Mouse (Mus musculus): ENCODE data around the gene Rnf130. TPM values are rescaled to one million over a fixed set of nuclear protein-coding genes. Genes with fewer than 3 reads are reported as not detected.
"Not testable (repeated sequence)": the region's sequence is repeated elsewhere in the genome, so short reads cannot be mapped to it uniquely, and the experiment has no call there.

Gene Rnf130
- total RNA-seq, 4 experiments from 2014 or later, result 49.8 to 57.4 (median 54.4) TPM

DNA sequence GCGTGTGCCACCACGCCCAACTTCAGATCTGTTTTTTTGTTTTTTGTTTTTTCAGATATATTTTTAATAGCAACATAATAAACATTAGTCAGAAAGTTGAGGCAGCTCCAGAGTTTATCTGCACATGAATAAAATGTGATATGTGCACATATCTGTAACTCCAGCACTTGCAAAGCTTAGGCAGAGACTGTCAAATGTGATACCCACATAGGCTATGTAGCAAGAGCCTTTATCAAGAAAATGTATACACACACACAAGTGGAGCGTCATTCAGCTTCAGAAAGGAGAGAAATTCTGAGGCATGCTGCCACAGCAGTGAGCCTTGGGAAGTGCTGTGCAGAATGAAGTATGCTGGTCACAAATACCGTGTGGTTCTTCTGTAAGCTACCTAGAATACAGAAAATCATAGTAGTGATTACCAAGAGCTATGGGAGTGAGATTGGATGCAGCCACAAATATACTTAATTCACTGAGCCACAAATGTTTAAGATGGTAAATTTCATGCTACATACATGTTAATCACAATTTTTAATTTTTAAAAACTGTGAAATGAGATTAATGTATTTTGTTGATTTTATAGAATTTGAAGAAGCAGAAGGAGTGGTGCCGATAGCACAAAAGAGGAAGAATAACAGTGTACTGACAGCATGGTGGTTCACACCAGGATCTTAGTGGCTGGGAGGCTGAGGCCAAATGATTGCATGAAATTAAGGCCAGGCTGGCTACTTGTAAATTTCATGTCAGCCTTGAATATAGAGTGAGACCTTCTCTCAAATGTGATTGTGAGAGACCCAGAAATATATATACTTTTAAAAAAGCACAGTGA lies 56.4 kb downstream of the Rnf130 start:
- DNase-seq (ENCODE audit: low spot score in 2 of 2), result no peak

DNA sequence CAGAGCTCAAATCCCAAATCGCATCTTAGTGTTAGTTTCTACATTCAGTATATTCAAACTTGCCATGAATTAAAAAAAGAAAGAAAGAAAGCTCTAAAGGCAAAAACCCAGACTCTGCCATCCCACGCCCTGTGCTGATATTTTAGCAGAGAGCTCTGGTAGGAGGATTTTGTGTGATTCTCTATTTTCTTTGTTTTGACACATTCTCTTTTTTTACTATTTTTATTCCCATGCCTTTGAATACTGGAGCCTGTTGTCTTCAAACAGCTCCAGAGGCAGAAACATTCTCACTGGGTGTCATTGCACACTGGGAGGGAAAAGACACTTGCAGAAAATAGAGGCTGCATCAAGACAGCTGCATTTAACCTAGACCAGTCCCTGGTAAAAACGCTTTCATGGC lies 61.1 kb downstream of the Rnf130 start:
- no peak for DNase-seq (ENCODE audit: low spot score in 2 of 2)

DNA sequence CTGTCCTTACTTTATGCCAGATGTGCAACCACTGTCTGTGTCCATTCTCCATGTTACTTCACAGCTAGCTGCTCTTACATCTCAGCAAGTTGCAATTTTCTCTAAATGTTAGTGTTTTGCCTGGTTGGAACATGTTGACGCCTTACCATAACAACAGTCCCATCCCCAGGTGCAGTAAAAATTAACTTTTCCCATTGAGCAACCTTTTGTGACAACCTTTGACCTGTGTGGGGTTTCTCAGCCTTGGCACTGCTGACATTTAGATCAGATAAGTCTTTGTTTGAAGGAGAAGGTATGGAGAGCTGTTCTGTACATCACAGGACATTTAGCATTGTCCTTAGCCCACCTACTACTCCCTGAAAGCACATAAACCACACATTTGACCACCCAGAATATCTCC lies 64.7 kb downstream of the Rnf130 start:
- no peak for DNase-seq (ENCODE audit: low spot score in 2 of 2)

- no peak for DNase-seq (ENCODE audit: low spot score in 2 of 2)
Measured at GRCm38 (mm10) chr11:50090982-50091675, 66.0 kb downstream of the Rnf130 start.

DNA sequence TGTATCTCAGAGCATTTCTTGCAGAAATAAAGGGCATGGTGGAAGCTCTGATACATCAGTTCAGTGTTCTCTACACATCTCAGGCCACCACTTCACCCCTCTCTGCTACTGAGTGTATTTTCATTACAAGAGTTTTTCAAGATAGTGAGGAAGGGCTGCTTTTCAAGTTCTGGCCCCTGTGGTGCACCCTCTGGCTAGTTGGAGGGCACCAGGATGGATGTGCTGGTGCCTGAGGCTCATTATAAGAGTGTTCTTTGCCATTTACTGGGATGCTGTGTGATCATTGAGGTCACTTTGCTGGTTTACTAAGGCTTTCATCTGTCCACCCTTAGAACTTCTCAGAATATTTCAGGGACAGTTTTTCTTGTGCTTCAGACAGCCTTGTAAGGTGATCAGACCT lies 66.5 kb downstream of the Rnf130 start:
- DNase-seq (ENCODE audit: low spot score in 2 of 2), result no peak

GRCm38 (mm10) chr11:50095661-50096060 lies 70.5 kb downstream of the Rnf130 start:
- DNase-seq (ENCODE audit: low spot score in 2 of 2), result no peak

DNA sequence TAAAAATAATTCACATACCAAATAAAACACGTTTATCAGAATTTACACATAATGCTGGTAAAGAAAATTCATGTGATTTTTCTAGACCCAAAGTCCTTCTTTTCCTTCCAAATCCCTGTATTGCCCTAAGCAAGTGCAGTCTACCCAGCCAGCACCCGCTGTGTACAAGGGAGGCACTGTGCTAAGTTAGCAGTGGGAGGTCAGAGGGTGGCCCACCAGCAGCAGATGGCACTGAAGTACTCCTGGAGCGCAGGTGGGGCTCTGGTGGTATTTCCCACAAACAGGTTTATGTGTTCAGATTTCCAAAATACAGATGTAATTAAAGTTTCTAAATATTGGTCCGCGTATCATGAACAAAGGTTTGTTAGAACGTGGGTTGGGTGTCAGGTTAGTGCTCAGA lies 71.9 kb downstream of the Rnf130 start:
- DNase-seq (ENCODE audit: low spot score in 2 of 2), result no peak

GRCm38 (mm10) chr11:50098961-50099481 lies 73.9 kb downstream of the Rnf130 start:
- no peak for DNase-seq (ENCODE audit: low spot score in 2 of 2)

GRCm38 (mm10) chr11:50099692-50100091 lies 74.5 kb downstream of the Rnf130 start:
- DNase-seq (ENCODE audit: low spot score in 2 of 2), result no peak

- no peak for DNase-seq (ENCODE audit: low spot score in 2 of 2)
Measured at GRCm38 (mm10) chr11:50100548-50101307, 75.6 kb downstream of the Rnf130 start.

- not testable (repeated sequence) for DNase-seq (ENCODE audit: low spot score in 2 of 2)
Measured at GRCm38 (mm10) chr11:50101962-50102361, 76.8 kb downstream of the Rnf130 start.

- DNase-seq (ENCODE audit: low spot score in 2 of 2), result no peak
Measured at GRCm38 (mm10) chr11:50104016-50104415, 78.9 kb downstream of the Rnf130 start.

- DNase-seq (ENCODE audit: low spot score in 2 of 2), result no peak
Measured at GRCm38 (mm10) chr11:50105237-50105636, 80.1 kb downstream of the Rnf130 start.

GRCm38 (mm10) chr11:50106024-50106423 lies 80.9 kb downstream of the Rnf130 start:
- no peak for DNase-seq (ENCODE audit: low spot score in 2 of 2)

GRCm38 (mm10) chr11:50108823-50109244 lies 83.7 kb downstream of the Rnf130 start:
- DNase-seq (ENCODE audit: low spot score in 2 of 2), result no peak

DNA sequence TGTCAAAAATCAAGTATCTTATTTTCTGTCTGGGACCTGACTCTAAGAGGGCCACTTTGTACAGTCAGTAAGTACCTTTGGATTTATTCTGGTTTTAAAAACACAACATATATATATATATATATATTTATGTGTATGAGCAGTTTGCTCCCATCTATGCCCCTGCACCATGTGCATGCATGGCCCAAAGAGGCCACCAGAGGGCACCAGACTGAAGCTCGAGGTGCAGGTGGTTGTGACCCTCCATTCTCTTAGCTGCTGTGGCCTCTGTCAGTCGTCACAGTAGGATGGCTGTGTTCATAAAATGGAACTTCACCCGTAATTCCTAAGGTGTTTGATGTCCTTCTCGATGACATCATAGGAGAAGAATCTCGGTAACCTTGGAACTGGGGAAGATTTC lies 89.2 kb downstream of the Rnf130 start:
- peak; percentile 54 to 63 for DNase-seq (ENCODE audit: low spot score in 2 of 2)

DNA sequence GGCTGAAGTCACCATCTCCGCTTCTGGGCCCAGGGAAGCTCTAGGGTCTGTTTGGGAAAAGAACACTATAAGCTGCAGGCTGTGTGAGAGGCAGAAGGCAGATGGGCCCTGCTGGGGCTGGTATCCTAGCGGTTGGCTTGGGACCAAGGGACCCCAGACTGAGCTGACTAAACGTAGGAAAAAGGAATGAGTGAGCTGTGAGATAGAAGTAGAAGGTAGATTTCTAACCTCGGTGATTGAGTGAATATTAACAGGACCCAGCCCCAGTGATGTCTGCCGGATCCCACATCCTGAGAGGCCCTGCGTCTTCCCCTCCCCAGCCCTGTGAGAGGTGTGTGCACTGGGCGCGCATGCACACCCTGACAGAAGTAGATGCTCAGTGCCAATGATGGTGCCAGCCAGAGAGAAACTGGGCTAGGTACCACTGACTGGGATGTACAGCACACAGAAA lies 97.5 kb downstream of the Rnf130 start:
- no peak for DNase-seq (ENCODE audit: low spot score in 2 of 2)

DNA sequence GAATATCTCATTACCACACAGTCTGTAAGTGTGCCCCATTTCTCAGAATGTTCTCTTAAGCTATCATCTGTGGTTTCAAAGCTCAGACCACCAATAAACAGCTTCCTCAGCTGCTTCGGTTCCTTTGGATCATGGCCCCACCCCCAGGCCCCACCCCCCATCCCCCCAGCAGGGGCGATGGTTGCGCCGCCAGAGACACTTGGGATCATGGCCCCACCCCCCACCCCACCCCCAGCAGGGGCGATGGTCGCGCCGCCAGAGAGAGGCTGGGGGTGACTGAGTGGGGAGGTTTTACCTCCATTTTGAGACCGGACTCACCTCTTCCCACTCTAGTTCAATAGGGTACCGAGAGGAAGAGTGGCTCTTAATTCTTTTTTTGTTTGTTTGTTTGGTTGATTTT lies 102.6 kb downstream of the Rnf130 start:
- DNase-seq (ENCODE audit: low spot score in 2 of 2), result no peak

GRCm38 (mm10) chr11:50130811-50131766 lies 105.9 kb downstream of the Rnf130 start, which contains the start of gene Tbc1d9b:
Tbc1d9b (plus strand) TSS chr11:50131396.
- peak; percentile 79 to 86 for DNase-seq (ENCODE audit: low spot score in 2 of 2)

DNA sequence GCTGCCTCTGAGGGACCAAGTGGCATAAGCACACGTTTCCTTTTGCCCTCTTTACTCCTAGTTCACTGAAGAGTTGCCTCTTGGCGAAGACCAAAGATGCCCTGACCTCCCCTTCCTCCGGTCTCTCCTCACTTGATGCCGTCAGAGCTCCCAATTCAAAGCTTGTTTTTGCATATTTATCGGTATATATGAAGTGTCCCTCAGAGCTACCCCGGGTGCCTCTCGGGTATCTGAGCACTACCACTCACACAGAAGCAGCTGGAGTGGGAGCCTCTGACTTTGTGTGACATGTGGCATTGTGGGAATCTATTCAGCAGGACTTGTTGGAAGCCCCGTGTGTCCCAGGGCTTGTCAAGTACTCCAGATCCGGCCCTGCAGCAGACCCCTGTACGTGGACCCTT lies 106.7 kb downstream of the Rnf130 start:
- DNase-seq (ENCODE audit: low spot score in 2 of 2), result no peak
